Mouse (Mus musculus) kidney, embryonic 15.5 days (tissue): ENCODE results near the gene Zfp12. TPM values are rescaled to one million over a fixed set of nuclear protein-coding genes. Genes with fewer than 3 reads are reported as not detected.
"Not testable (repeated sequence)": the region's sequence is repeated elsewhere in the genome, so short reads cannot be mapped to it uniquely, and the experiment has no call there.

Experiments used
- ATAC-seq: fragments of 200-750 bp; cut with Nextera tagmentation; replicated peaks from 2 replicates; pipeline ENCODE4 v1.8.0; 2017; ENCODE audit warnings: moderate TSS enrichment; ENCODE audit not compliant: low FRiP score
- H3K27ac ChIP-seq: fragments of 300-500 bp; sonication (generic); 2 replicates; pipeline ENCODE4 v1.5.1; 2015; ENCODE audit warnings: mild to moderate bottlenecking, inconsistent platforms
- H3K27me3 ChIP-seq: fragments of 300-500 bp; sonication (generic); 2 replicates; pipeline ENCODE4 v1.6.1; 2015; ENCODE audit warnings: inconsistent platforms
- H3K36me3 ChIP-seq: fragments of 300-500 bp; sonication (generic); 2 replicates; pipeline ENCODE4 v1.6.1; 2015; ENCODE audit warnings: inconsistent platforms
- H3K4me1 ChIP-seq: fragments of 300-500 bp; sonication (generic); 2 replicates; pipeline ENCODE4 v1.6.1; 2015; ENCODE audit warnings: inconsistent platforms
- H3K4me2 ChIP-seq: fragments of 300-500 bp; sonication (generic); 2 replicates; pipeline ENCODE4 v1.6.1; 2015; ENCODE audit warnings: moderate library complexity, mild to moderate bottlenecking, inconsistent platforms
- H3K4me3 ChIP-seq: fragments of 300-500 bp; sonication (generic); replicated peaks from 2 replicates; pipeline ENCODE4 v1.5.1; 2015; ENCODE audit warnings: mild to moderate bottlenecking, inconsistent platforms
- H3K9ac ChIP-seq: fragments of 300-500 bp; sonication (generic); 2 replicates; pipeline ENCODE4 v1.6.1; 2015; ENCODE audit warnings: mild to moderate bottlenecking, inconsistent platforms
- H3K9me3 ChIP-seq: fragments of 300-500 bp; sonication (generic); replicated peaks from 2 replicates; pipeline ENCODE4 v1.6.1; 2016; ENCODE audit warnings: inconsistent platforms
- WGBS: fragments of 180-500 bp; shearing (Covaris S2); methylation state at CpG from one replicate; pipeline ENCODE4 v1.1.7; 2015; ENCODE audit warnings: mixed read lengths; 5-methylcytosine and 5-hydroxymethylcytosine counted together
- polyA plus RNA-seq: library from polyadenylated mRNA; unstranded; fragments of >200 nt; fragmentation: Nextera tagmentation; extraction: Ambion mirVana; gene quantifications from 2 replicates; pipeline ENCODE4 v1.2.1, GENCODE M21; 2015

The Zfp12 gene
- polyA plus RNA-seq, result 15.6 and 17.0 TPM in 2 replicates

- Histone ChIP-seq H3K9me3 (no peaks in the 10 kb centered on the region), H3K27ac (peak within 1 kb of the TSS; percentile 97), H3K9ac (peak within 1 kb of the TSS; percentile 89), H3K4me2 (peak within 1 kb of the TSS; percentile 86), H3K36me3 (peaks cover 33% of the 10 kb centered on the region), H3K27me3 (no peaks in the 10 kb centered on the region), H3K4me1 (peaks cover 20% of the 10 kb centered on the region), H3K4me3 (peak within 1 kb of the TSS; percentile 84)
- ATAC-seq, result peak; percentile 98
- under 1% methylated on average over 50 of the region's 58 CpGs for WGBS
Observed at GRCm38 (mm10) chr5:143235028-143235693, at the start of gene Zfp12. Zfp12 (plus strand) TSS chr5:143235163.

- not testable (repeated sequence) for H3K36me3 ChIP-seq, H3K9ac ChIP-seq, H3K4me2 ChIP-seq, ATAC-seq, H3K9me3 ChIP-seq, H3K27ac ChIP-seq, H3K27me3 ChIP-seq, H3K4me3 ChIP-seq, H3K4me1 ChIP-seq
- WGBS, result 75% methylated on average over 1 of the region's 1 CpGs
Observed at GRCm38 (mm10) chr5:143188014-143188413, 46.9 kb upstream of the Zfp12 start.

- no peak for ATAC-seq
- Histone ChIP-seq H3K9ac (no peak overlapping the region), H3K27me3 (no peaks in the 10 kb centered on the region), H3K9me3 (no peaks in the 10 kb centered on the region), H3K27ac (no peak overlapping the region), H3K4me3 (no peak overlapping the region), H3K4me2 (no peak overlapping the region), H3K4me1 (no peaks in the 10 kb centered on the region), H3K36me3 (no peaks in the 10 kb centered on the region)
- 87% methylated on average over 8 of the region's 8 CpGs for WGBS
Observed at GRCm38 (mm10) chr5:143192806-143193205, 42.2 kb upstream of the Zfp12 start.

- not testable (repeated sequence) for H3K9ac ChIP-seq, H3K4me3 ChIP-seq, H3K36me3 ChIP-seq, H3K4me1 ChIP-seq, H3K9me3 ChIP-seq, H3K27me3 ChIP-seq, ATAC-seq, H3K4me2 ChIP-seq, H3K27ac ChIP-seq
- 63% methylated on average over 8 of the region's 8 CpGs for WGBS
Observed at GRCm38 (mm10) chr5:143194747-143195146, 40.2 kb upstream of the Zfp12 start.

- Histone ChIP-seq H3K27me3 (no peaks in the 10 kb centered on the region), H3K4me3 (no peak overlapping the region), H3K4me1 (no peaks in the 10 kb centered on the region), H3K9ac (no peak overlapping the region), H3K36me3 (no peaks in the 10 kb centered on the region), H3K4me2 (no peak overlapping the region), H3K9me3 (no peaks in the 10 kb centered on the region), H3K27ac (no peak overlapping the region)
- WGBS, result 71% methylated on average over 2 of the region's 2 CpGs
- ATAC-seq, result no peak
Observed at GRCm38 (mm10) chr5:143195166-143195565, 39.8 kb upstream of the Zfp12 start.

- Histone ChIP-seq H3K4me2 (no peak overlapping the region), H3K4me3 (no peak overlapping the region), H3K27me3 (no peaks in the 10 kb centered on the region), H3K9me3 (no peaks in the 10 kb centered on the region), H3K36me3 (no peaks in the 10 kb centered on the region), H3K27ac (no peak overlapping the region), H3K9ac (no peak overlapping the region), H3K4me1 (no peaks in the 10 kb centered on the region)
- WGBS, result 93% methylated on average over 4 of the region's 4 CpGs
- no peak for ATAC-seq
Observed at GRCm38 (mm10) chr5:143196506-143196905, 38.5 kb upstream of the Zfp12 start.

- Histone ChIP-seq H3K4me2 (no peak overlapping the region), H3K9ac (no peak overlapping the region), H3K27ac (no peak overlapping the region), H3K36me3 (no peaks in the 10 kb centered on the region), H3K4me3 (no peak overlapping the region), H3K9me3 (peaks cover 9% of the 10 kb centered on the region; the same call in 1 of the 2 replicates), H3K27me3 (no peaks in the 10 kb centered on the region), H3K4me1 (no peaks in the 10 kb centered on the region)
- 74% methylated on average over 3 of the region's 3 CpGs for WGBS
- ATAC-seq, result no peak
Observed at GRCm38 (mm10) chr5:143205015-143205414, 29.9 kb upstream of the Zfp12 start.

- Histone ChIP-seq H3K9me3 (peaks cover under 1% of the 10 kb centered on the region; the same call in 1 of the 2 replicates), H3K27ac (no peak overlapping the region), H3K36me3 (no peaks in the 10 kb centered on the region), H3K4me3 (no peak overlapping the region), H3K27me3 (no peaks in the 10 kb centered on the region), H3K9ac (no peak overlapping the region), H3K4me2 (no peak overlapping the region), H3K4me1 (no peaks in the 10 kb centered on the region)
- ATAC-seq, result no peak
- WGBS, result 51% methylated on average over 2 of the region's 2 CpGs
Observed at GRCm38 (mm10) chr5:143213832-143214231, 21.1 kb upstream of the Zfp12 start.

GRCm38 (mm10) chr5:143220996-143221395 is 14.0 kb upstream of the Zfp12 start:
- no peak for ATAC-seq
- Histone ChIP-seq H3K4me2 (no peak overlapping the region), H3K9me3 (no peaks in the 10 kb centered on the region), H3K4me3 (no peak overlapping the region), H3K9ac (no peak overlapping the region), H3K27me3 (no peaks in the 10 kb centered on the region), H3K4me1 (no peaks in the 10 kb centered on the region), H3K36me3 (no peaks in the 10 kb centered on the region), H3K27ac (no peak overlapping the region)
- WGBS, result 78% methylated on average over 5 of the region's 5 CpGs

- ATAC-seq, result no peak
- Histone ChIP-seq H3K4me3 (no peak overlapping the region), H3K9ac (no peak overlapping the region), H3K27me3 (no peaks in the 10 kb centered on the region), H3K27ac (no peak overlapping the region), H3K4me2 (no peak overlapping the region), H3K9me3 (no peaks in the 10 kb centered on the region), H3K4me1 (no peaks in the 10 kb centered on the region), H3K36me3 (no peaks in the 10 kb centered on the region)
- WGBS, result 72% methylated on average over 1 of the region's 1 CpGs
Observed at GRCm38 (mm10) chr5:143222287-143222686, 12.7 kb upstream of the Zfp12 start.

- Histone ChIP-seq H3K27ac (no peak within 1 kb of the TSS), H3K27me3 (no peaks in the 10 kb centered on the region), H3K9me3 (no peaks in the 10 kb centered on the region; the same call in 1 of the 2 replicates), H3K4me3 (no peak within 1 kb of the TSS), H3K36me3 (no peaks in the 10 kb centered on the region), H3K4me2 (no peak within 1 kb of the TSS), H3K4me1 (no peaks in the 10 kb centered on the region), H3K9ac (no peak within 1 kb of the TSS)
- 87% methylated on average over 3 of the region's 3 CpGs for WGBS
- ATAC-seq, result no peak
Observed at GRCm38 (mm10) chr5:143226790-143227189, 8.2 kb upstream of the Zfp12 start, which contains the start of gene Spdye4a. Spdye4a (minus strand) TSS chr5:143226890.

GRCm38 (mm10) chr5:143236036-143236435 is 1.1 kb downstream of the Zfp12 start:
- H3K4me2 ChIP-seq, result peak overlapping the region; percentile 86
- H3K9me3 ChIP-seq, result no peaks in the 10 kb centered on the region
- H3K27ac ChIP-seq, result no peak overlapping the region
- peaks cover 41% of the 10 kb centered on the region for H3K36me3 ChIP-seq
- peak overlapping the region; percentile 84 for H3K4me3 ChIP-seq
- WGBS, result 35% methylated on average over 9 of the region's 9 CpGs
- no peak for ATAC-seq
- H3K27me3 ChIP-seq, result no peaks in the 10 kb centered on the region
- H3K9ac ChIP-seq, result peak overlapping the region; percentile 89; the same call in 1 of the 2 replicates
- peaks cover 20% of the 10 kb centered on the region for H3K4me1 ChIP-seq

GRCm38 (mm10) chr5:143244926-143245325 is 10.0 kb downstream of the Zfp12 start:
- Histone ChIP-seq H3K4me3 (no peak overlapping the region), H3K4me2 (no peak overlapping the region), H3K9ac (no peak overlapping the region), H3K4me1 (no peaks in the 10 kb centered on the region), H3K9me3 (no peaks in the 10 kb centered on the region), H3K36me3 (peaks cover 94% of the 10 kb centered on the region), H3K27me3 (no peaks in the 10 kb centered on the region), H3K27ac (no peak overlapping the region)
- whole genome bisulfite sequencing, result 96% methylated on average over 26 of the region's 26 CpGs
- ATAC-seq, result no peak
